Mouse (Mus musculus): ENCODE data around the gene Rpl29. TPM values are rescaled to one million over a fixed set of nuclear protein-coding genes. Genes with fewer than 3 reads are reported as not detected.

The Rpl29 gene
- polyA plus RNA-seq, 1 experiment, result 3.8 TPM

DNA sequence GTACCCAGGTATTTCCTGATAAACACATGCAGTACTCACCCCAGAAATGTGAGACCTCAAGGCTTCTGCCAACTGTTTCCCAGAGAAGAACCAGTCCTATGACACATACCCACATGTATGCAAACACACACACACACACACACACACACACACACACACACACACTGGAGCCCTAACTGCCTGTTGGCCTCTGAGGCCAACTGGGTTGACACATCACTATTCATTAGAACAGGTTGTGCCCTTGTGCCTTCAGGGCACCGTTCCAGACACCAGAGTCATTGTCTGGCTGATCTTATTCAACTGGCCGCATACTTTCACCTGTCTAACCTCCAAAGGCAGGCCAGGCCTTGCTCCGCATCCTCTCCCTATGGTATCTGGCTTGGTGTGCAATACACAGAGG, 17.0 kb upstream of the Rpl29 start:
- Histone ChIP-seq H3K4me3 (replicated peaks) (no peak overlapping the region), H3K9me3 (ENCODE audit: control insufficient read depth, low read length) (peaks cover 3% of the 10 kb centered on the region; the same call in 1 of the 2 replicates), H3K36me3 (ENCODE audit: control insufficient read depth) (no peaks in the 10 kb centered on the region), H3K4me1 (ENCODE audit: control insufficient read depth) (peaks cover 5% of the 10 kb centered on the region), H3K27me3 (ENCODE audit: control insufficient read depth) (peaks cover 6% of the 10 kb centered on the region)
- TF ChIP-seq TAL1 (IDR thresholded peaks at IDR 0.05; ENCODE audit: low read length) (no peak), GATA1 (IDR thresholded peaks at IDR 0.05; ENCODE audit: low read length) (no peak)

DNA sequence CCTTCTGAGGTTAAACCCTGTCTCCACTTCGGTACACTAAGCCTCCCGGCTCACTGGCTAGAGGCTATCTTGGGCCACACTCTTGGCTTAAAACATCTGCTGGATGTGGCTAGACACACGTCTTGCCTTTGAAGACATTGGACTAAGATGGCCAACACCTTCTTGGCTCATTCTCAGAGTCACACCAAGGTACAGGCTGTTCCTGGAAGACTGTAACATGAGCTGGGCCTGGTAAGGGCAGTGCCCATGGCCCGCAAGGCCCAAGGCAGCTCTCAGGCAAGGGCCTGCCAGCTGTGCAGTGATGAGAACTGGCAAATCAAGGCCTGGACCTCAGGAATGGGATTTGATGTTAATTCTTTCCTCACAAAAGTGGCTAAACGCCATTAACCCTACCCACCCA, 15.6 kb upstream of the Rpl29 start:
- H3K27me3 ChIP-seq (ENCODE audit: control insufficient read depth), result peaks cover 20% of the 10 kb centered on the region
- no peaks in the 10 kb centered on the region for H3K36me3 ChIP-seq (ENCODE audit: control insufficient read depth)
- no peak overlapping the region for H3K4me3 ChIP-seq (replicated peaks)
- TF ChIP-seq TAL1 (IDR thresholded peaks at IDR 0.05; ENCODE audit: low read length), result no peak
- no peak for TF ChIP-seq GATA1 (IDR thresholded peaks at IDR 0.05; ENCODE audit: low read length)
- peaks cover 5% of the 10 kb centered on the region for H3K4me1 ChIP-seq (ENCODE audit: control insufficient read depth)
- peaks cover 3% of the 10 kb centered on the region; the same call in 1 of the 2 replicates for H3K9me3 ChIP-seq (ENCODE audit: control insufficient read depth, low read length)

- Histone ChIP-seq H3K9me3 (ENCODE audit: control insufficient read depth, low read length) (no peaks in the 10 kb centered on the region), H3K4me1 (ENCODE audit: control insufficient read depth) (no peaks in the 10 kb centered on the region), H3K4me3 (replicated peaks) (no peak overlapping the region), H3K36me3 (ENCODE audit: control insufficient read depth) (no peaks in the 10 kb centered on the region), H3K27me3 (ENCODE audit: control insufficient read depth) (peaks cover 45% of the 10 kb centered on the region)
- TF ChIP-seq GATA1 (IDR thresholded peaks at IDR 0.05; ENCODE audit: low read length) (no peak), TAL1 (IDR thresholded peaks at IDR 0.05; ENCODE audit: low read length) (no peak)
These were observed 12.4 kb upstream of the Rpl29 start for GRCm38 (mm10) chr9:106416826-106417225.

DNA sequence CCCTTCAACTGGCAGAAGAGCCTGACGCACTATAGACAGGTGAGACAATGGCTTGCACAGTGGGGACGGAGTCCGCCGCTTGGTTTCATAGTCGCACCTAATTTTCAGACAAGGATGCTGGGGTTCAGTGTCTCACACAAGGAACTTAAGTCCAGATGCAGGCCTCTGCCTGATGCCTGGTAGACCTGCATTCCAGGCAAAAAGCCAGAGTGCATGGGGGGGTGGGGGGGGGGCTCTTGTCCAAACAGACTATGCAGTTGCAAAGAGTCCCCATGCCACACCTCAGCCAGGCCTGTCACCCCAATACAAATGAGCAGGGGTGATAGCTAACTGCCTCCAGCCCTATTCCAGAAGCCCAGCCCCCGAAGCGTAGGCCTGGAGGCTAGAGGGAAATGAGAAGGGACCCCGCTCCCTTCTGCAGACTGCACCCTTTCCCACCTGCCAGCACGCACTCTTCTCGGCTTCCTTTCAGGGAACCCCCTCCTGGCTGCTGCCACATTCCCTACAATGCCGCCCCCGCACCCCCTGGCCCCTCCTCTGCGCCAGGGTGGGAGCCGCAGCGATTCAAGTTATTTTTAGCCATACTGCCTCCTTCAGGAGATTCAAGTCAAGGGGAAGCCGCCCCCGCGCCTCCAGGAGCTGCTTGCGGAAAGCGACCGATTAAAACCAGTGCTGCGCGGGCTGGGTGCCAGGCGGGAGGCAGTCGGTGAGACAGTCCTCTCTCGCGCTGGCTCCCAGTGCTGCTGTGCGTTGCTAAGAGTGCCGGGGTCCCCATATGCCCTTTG, 11.2 kb upstream of the Rpl29 start:
- TF ChIP-seq GATA1 (IDR thresholded peaks at IDR 0.05; ENCODE audit: low read length) (no peak), TAL1 (IDR thresholded peaks at IDR 0.05; ENCODE audit: low read length) (no peak)
- Histone ChIP-seq H3K4me1 (ENCODE audit: control insufficient read depth) (no peaks in the 10 kb centered on the region), H3K27me3 (ENCODE audit: control insufficient read depth) (peaks cover 45% of the 10 kb centered on the region), H3K9me3 (ENCODE audit: control insufficient read depth, low read length) (no peaks in the 10 kb centered on the region), H3K4me3 (replicated peaks) (no peak overlapping the region), H3K36me3 (ENCODE audit: control insufficient read depth) (no peaks in the 10 kb centered on the region)

DNA sequence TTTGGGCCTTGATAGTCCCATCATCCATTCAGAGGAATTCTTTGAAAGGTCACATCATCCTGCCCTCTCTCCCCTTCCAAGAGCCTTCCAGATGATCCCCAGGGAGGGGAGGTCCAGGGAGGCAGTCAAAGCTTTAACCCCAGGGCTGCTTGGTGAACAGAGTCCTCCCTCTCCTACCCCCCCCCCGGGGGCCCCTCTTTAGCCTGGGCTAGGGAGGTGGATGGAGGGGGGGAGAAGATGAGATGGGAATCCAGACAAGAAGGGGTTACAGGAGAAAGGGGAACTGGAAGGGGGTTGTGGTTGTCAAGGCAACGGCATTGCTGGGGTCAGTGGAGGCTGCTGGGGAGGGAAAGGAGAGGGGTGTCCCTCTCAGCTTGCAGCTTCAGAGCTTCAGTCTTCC, 8.6 kb upstream of the Rpl29 start:
- H3K9me3 ChIP-seq (ENCODE audit: control insufficient read depth, low read length), result no peaks in the 10 kb centered on the region
- no peak overlapping the region for H3K4me3 ChIP-seq (replicated peaks)
- peaks cover 45% of the 10 kb centered on the region for H3K27me3 ChIP-seq (ENCODE audit: control insufficient read depth)
- no peak for TF ChIP-seq GATA1 (IDR thresholded peaks at IDR 0.05; ENCODE audit: low read length)
- no peak for TF ChIP-seq TAL1 (IDR thresholded peaks at IDR 0.05; ENCODE audit: low read length)
- no peaks in the 10 kb centered on the region for H3K4me1 ChIP-seq (ENCODE audit: control insufficient read depth)
- no peaks in the 10 kb centered on the region for H3K36me3 ChIP-seq (ENCODE audit: control insufficient read depth)

DNA sequence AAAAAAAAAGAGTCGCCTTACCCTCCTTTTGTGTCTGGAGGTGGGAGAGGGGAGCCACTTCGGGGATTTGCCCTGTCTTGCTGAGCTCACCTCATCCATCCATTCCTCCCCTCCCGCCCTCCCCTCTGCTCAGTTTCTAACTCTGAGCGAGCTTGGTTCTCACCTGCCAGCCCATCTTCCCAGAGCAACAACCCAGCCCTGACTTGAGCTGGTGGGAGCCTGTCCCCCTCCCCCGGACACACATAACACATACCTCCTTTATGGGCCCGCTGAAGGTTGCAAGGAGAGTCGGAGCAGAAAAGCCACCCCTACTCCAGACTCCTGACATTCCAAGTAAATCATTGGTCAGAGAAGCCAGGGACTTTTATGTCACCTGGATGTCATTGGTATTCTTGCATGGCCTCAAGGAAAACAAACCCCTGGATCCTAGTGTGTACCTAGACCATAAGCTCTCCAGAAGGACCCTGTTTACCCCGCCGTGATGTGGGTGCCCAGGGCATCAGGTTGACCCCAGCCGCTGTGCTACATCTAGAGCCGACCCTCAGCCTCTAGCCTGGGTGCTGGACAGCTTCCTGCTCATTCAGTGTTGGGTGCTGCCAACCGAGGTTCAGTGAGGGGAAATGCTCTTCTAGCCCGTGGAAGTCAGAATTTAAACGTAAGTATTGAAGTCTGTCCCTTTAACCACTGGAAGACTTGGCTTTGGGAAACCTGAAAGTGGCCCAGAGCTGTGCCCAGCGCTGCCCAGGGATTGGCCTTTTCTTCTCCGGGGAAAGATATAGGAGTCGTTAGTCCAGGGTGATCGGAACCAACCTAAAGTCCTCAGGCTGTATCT, 8.0 kb upstream of the Rpl29 start:
- TF ChIP-seq TAL1 (IDR thresholded peaks at IDR 0.05; ENCODE audit: low read length) (no peak), GATA1 (IDR thresholded peaks at IDR 0.05; ENCODE audit: low read length) (no peak)
- peaks cover 44% of the 10 kb centered on the region for H3K27me3 ChIP-seq (ENCODE audit: control insufficient read depth)
- no peaks in the 10 kb centered on the region for H3K9me3 ChIP-seq (ENCODE audit: control insufficient read depth, low read length)
- no peaks in the 10 kb centered on the region for H3K4me1 ChIP-seq (ENCODE audit: control insufficient read depth)
- H3K4me3 ChIP-seq (replicated peaks), result no peak overlapping the region
- no peaks in the 10 kb centered on the region for H3K36me3 ChIP-seq (ENCODE audit: control insufficient read depth)

DNA sequence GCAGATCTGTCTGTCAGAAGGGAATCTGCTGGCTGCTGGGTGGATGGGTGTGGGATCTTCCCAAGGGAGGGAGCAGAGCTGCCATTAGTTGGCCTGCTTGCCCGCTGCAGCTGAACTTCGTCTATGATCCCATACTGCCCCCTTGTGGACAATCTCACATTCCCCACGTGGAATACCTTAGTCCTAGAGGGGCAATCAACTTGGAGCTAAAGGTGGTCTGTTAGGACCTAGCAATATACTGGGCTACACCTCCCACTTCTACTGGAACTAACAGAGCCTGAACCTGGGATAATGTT, 7.4 kb upstream of the Rpl29 start:
- H3K4me3 ChIP-seq (replicated peaks), result no peak overlapping the region
- H3K9me3 ChIP-seq (ENCODE audit: control insufficient read depth, low read length), result no peaks in the 10 kb centered on the region
- peaks cover 43% of the 10 kb centered on the region for H3K27me3 ChIP-seq (ENCODE audit: control insufficient read depth)
- no peaks in the 10 kb centered on the region for H3K4me1 ChIP-seq (ENCODE audit: control insufficient read depth)
- no peaks in the 10 kb centered on the region for H3K36me3 ChIP-seq (ENCODE audit: control insufficient read depth)
- TF ChIP-seq GATA1 (IDR thresholded peaks at IDR 0.05; ENCODE audit: low read length) (no peak), TAL1 (IDR thresholded peaks at IDR 0.05; ENCODE audit: low read length) (no peak)

DNA sequence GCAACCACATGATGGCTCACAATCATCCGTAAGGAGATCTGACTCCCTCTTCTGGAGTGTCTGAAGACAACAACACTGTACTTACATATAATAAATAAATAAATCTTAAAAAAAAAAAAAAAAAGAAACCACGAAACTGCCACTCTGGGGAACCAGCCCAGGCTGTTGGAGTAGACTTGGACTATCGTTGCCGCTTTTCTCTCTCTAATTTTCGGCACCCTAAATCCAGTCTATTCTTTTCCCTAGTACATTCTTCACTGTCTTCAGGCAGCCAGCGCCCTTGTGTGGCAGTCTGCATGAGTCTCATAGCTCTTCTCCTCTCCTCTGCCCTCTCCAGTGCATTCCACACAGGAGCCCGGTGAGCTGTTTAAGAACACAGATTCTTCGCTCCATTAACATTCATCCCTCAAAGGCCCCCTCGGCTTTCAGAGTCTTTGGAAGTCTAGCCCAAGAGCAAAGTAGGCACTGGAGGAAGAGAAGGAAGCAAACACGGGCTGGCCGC, 484 bp upstream of the Rpl29 start:
- H3K36me3 ChIP-seq (ENCODE audit: control insufficient read depth), result peaks cover 31% of the 10 kb centered on the region
- TF ChIP-seq GATA1 (IDR thresholded peaks at IDR 0.05; ENCODE audit: low read length), result no peak
- TF ChIP-seq TAL1 (IDR thresholded peaks at IDR 0.05; ENCODE audit: low read length), result no peak
- H3K4me3 ChIP-seq (replicated peaks), result peak overlapping the region; percentile 87
- H3K9me3 ChIP-seq (ENCODE audit: control insufficient read depth, low read length), result no peaks in the 10 kb centered on the region
- peaks cover 21% of the 10 kb centered on the region for H3K4me1 ChIP-seq (ENCODE audit: control insufficient read depth)
- H3K27me3 ChIP-seq (ENCODE audit: control insufficient read depth), result no peaks in the 10 kb centered on the region

- Histone ChIP-seq H3K4me3 (replicated peaks) (peak overlapping the region; percentile 87), H3K9me3 (ENCODE audit: control insufficient read depth, low read length) (no peaks in the 10 kb centered on the region), H3K27me3 (ENCODE audit: control insufficient read depth) (no peaks in the 10 kb centered on the region), H3K4me1 (ENCODE audit: control insufficient read depth) (peaks cover 21% of the 10 kb centered on the region), H3K36me3 (ENCODE audit: control insufficient read depth) (peaks cover 42% of the 10 kb centered on the region)
- no peak for TF ChIP-seq GATA1 (IDR thresholded peaks at IDR 0.05; ENCODE audit: low read length)
- no peak for TF ChIP-seq TAL1 (IDR thresholded peaks at IDR 0.05; ENCODE audit: low read length)
These were observed 686 bp downstream of the Rpl29 start for GRCm38 (mm10) chr9:106430015-106430264.
